ENCODE assay signal across 8 mouse cellular contexts in genomic region chr9:120027401-120028151, GRCm38 (mm10). TPM values are rescaled to one million over a fixed set of nuclear protein-coding genes. Genes with fewer than 3 reads are reported as not detected.
A peak's percentile ranks its signal among the peaks of the same experiment; 100 is the strongest.
DNase-seq lines count a peak whose midpoint lies in the region; ATAC-seq and TF ChIP-seq lines count a peak whose summit lies in the region.

No protein-coding gene starts in this region.

- no peaks in the 10 kb centered on the region for H3K27me3 ChIP-seq in ES-Bruce4 (ENCODE audit: control insufficient read depth, insufficient read depth, low read length, poor library complexity, severe bottlenecking)
- H3K27me3 ChIP-seq in forebrain, postnatal 0 days (ENCODE audit: insufficient read depth, low read length): no peaks in the 10 kb centered on the region
- peaks cover 4% of the 10 kb centered on the region; the same call in 1 of the 2 replicates for H3K27me3 ChIP-seq in hindbrain, embryonic 12.5 days
- peaks cover 2% of the 10 kb centered on the region; the same call in 1 of the 2 replicates for H3K27me3 ChIP-seq in liver, embryonic 13.5 days

- no peak for TF ChIP-seq EP300 in ES-Bruce4 (IDR thresholded peaks at IDR 0.05; ENCODE audit: insufficient read depth, low read depth, low read length)

- H3K4me3 ChIP-seq in ES-Bruce4 (ENCODE audit: low read depth, low read length): no peak overlapping the region
- H3K4me3 ChIP-seq in forebrain, postnatal 0 days (ENCODE audit: low read depth, low read length): no peak overlapping the region
- H3K4me3 ChIP-seq in hindbrain, embryonic 12.5 days: no peak overlapping the region
- no peak overlapping the region for H3K4me3 ChIP-seq in liver, embryonic 13.5 days (replicated peaks)

- peak; percentile 74 for ATAC-seq in forebrain, postnatal 0 days
- ATAC-seq in hindbrain, embryonic 12.5 days (ENCODE audit: low FRiP score): no peak
- peak; percentile 41; the same call in 1 of the 2 replicates for ATAC-seq in liver, embryonic 13.5 days (ENCODE audit: low read depth)

- no peaks in the 10 kb centered on the region for H3K4me1 ChIP-seq in ES-Bruce4 (ENCODE audit: control insufficient read depth, insufficient read depth, low read length)
- H3K4me1 ChIP-seq in forebrain, postnatal 0 days (ENCODE audit: insufficient read depth): peaks cover 3% of the 10 kb centered on the region; the same call in 1 of the 2 replicates
- H3K4me1 ChIP-seq in hindbrain, embryonic 12.5 days: 0 out of 2 replicates have a peak, but pooled peaks cover 2% of the 10 kb centered on the region
- peaks cover 9% of the 10 kb centered on the region for H3K4me1 ChIP-seq in liver, embryonic 13.5 days (replicated peaks)

- peak; percentile 80 to 92 for DNase-seq in adrenal gland, adult (ENCODE audit: inconsistent age in 2 of 2, low spot score in 1 of 2)
- no peak for DNase-seq in adrenal gland, adult 8-10 months
- DNase-seq in cerebellum, adult 18-20 months: peak; percentile 68 to 72
- peak; percentile 79 for DNase-seq in forebrain, postnatal 0 days
- peak; percentile 34 for DNase-seq in liver, embryonic 13.5 days
- peak; percentile 85 for DNase-seq in retina, embryonic 14.5 days (ENCODE audit: low spot score)

- TF ChIP-seq POLR2A in ES-Bruce4 (IDR thresholded peaks at IDR 0.05; ENCODE audit: insufficient read depth, low read length): no peak

- no peak overlapping the region for H3K4me2 ChIP-seq in forebrain, postnatal 0 days (ENCODE audit: low read depth)
- no peak overlapping the region for H3K4me2 ChIP-seq in hindbrain, embryonic 12.5 days (replicated peaks)
- H3K4me2 ChIP-seq in liver, embryonic 13.5 days: peak overlapping the region; percentile 14; the same call in 1 of the 2 replicates

- H3K9me3 ChIP-seq in ES-Bruce4 (replicated peaks; ENCODE audit: control insufficient read depth, insufficient read depth, low read length, poor library complexity, severe bottlenecking): no peaks in the 10 kb centered on the region
- H3K9me3 ChIP-seq in forebrain, postnatal 0 days (ENCODE audit: low read length): no peaks in the 10 kb centered on the region
- no peaks in the 10 kb centered on the region for H3K9me3 ChIP-seq in hindbrain, embryonic 12.5 days (replicated peaks)
- H3K9me3 ChIP-seq in liver, embryonic 13.5 days (replicated peaks): no peaks in the 10 kb centered on the region

- no peak overlapping the region for H3K27ac ChIP-seq in ES-Bruce4 (ENCODE audit: insufficient read depth, low read length)
- H3K27ac ChIP-seq in forebrain, postnatal 0 days (ENCODE audit: low read depth, low read length): no peak overlapping the region
- H3K27ac ChIP-seq in hindbrain, embryonic 12.5 days: no peak overlapping the region
- no peak overlapping the region for H3K27ac ChIP-seq in liver, embryonic 13.5 days

- no peak overlapping the region for H3K9ac ChIP-seq in ES-Bruce4 (ENCODE audit: low read depth, poor library complexity, severe bottlenecking)
- no peak overlapping the region for H3K9ac ChIP-seq in forebrain, postnatal 0 days
- H3K9ac ChIP-seq in hindbrain, embryonic 12.5 days: 0 out of 2 replicates have a peak overlapping the region, but pooled peaks have one; percentile 8
- no peak overlapping the region for H3K9ac ChIP-seq in liver, embryonic 13.5 days

- WGBS in forebrain, postnatal 0 days: 18% methylated on average over 14 of the region's 14 CpGs
- 33% methylated on average over 13 of the region's 14 CpGs for WGBS in hindbrain, embryonic 12.5 days
- WGBS in liver, embryonic 13.5 days (ENCODE audit: insufficient replicate concordance): 20% methylated on average over 14 of the region's 14 CpGs

- peak; percentile 63 for TF ChIP-seq CTCF in ES-Bruce4 (IDR thresholded peaks at IDR 0.05; ENCODE audit: low read depth, low read length)
- TF ChIP-seq CTCF in forebrain, postnatal 0 days (IDR thresholded peaks at IDR 0.05; ENCODE audit: low read depth): peak; percentile 92

- no peaks in the 10 kb centered on the region for H3K36me3 ChIP-seq in ES-Bruce4 (ENCODE audit: control insufficient read depth, insufficient read depth, low read length, poor library complexity, severe bottlenecking)
- no peaks in the 10 kb centered on the region for H3K36me3 ChIP-seq in forebrain, postnatal 0 days (ENCODE audit: insufficient read depth)
- no peaks in the 10 kb centered on the region for H3K36me3 ChIP-seq in hindbrain, embryonic 12.5 days
- no peaks in the 10 kb centered on the region for H3K36me3 ChIP-seq in liver, embryonic 13.5 days

RNA-seq across cellular contexts. Expression of gene Xirp1, which starts 4.2 kb away (rescaled TPM):
- total RNA-seq in adrenal gland, adult 8-10 months (2022): under 1 TPM; 0.06 to 0.16 (median 0.10) TPM
- not detected in 2 replicates for polyA plus RNA-seq in ES-Bruce4 (2011; ENCODE audit: insufficient read depth, insufficient read length, low read depth, missing spikeins)
- total RNA-seq in forebrain, postnatal 0 days (2014; rRNA removed): not detected in 2 replicates
- polyA plus RNA-seq in forebrain, postnatal 0 days (2015; fragmentation: Nextera tagmentation; extraction: Ambion mirVana): not detected in 2 replicates
- polyA plus RNA-seq in hindbrain, embryonic 12.5 days (2016; fragmentation: Nextera tagmentation; extraction: Ambion mirVana): 0.04 and 0.17 TPM in 2 replicates
- 0.01 and 0.14 TPM in 2 replicates for polyA plus RNA-seq in liver, embryonic 13.5 days (2015; fragmentation: Nextera tagmentation; extraction: Ambion mirVana)

RNA-seq across cellular contexts. Expression of gene Cx3cr1, which starts 42.1 kb away (rescaled TPM):
- total RNA-seq in adrenal gland, adult 8-10 months (2022): 10 to 100 TPM in 2 of 4 experiments, 1 to 10 TPM in 2; 5.7 to 18.2 (median 12.4) TPM
- not detected in 2 replicates for polyA plus RNA-seq in ES-Bruce4 (2011; ENCODE audit: insufficient read depth, insufficient read length, low read depth, missing spikeins)
- total RNA-seq in forebrain, postnatal 0 days (2014; rRNA removed): 11.2 and 14.7 TPM in 2 replicates
- polyA plus RNA-seq in forebrain, postnatal 0 days (2015; fragmentation: Nextera tagmentation; extraction: Ambion mirVana): 5.1 and 10.6 TPM in 2 replicates
- polyA plus RNA-seq in hindbrain, embryonic 12.5 days (2016; fragmentation: Nextera tagmentation; extraction: Ambion mirVana): 7.5 and 8.2 TPM in 2 replicates
- polyA plus RNA-seq in liver, embryonic 13.5 days (2015; fragmentation: Nextera tagmentation; extraction: Ambion mirVana): 3.5 and 4.3 TPM in 2 replicates

RNA-seq across cellular contexts. Expression of gene Csrnp1, which starts 43.1 kb away (rescaled TPM):
- total RNA-seq in adrenal gland, adult 8-10 months (2022): 10 to 100 TPM in 3 of 4 experiments, 1 to 10 TPM in 1; 7.7 to 69.5 (median 16.0) TPM
- 28.4 and 39.7 TPM in 2 replicates for polyA plus RNA-seq in ES-Bruce4 (2011; ENCODE audit: insufficient read depth, insufficient read length, low read depth, missing spikeins)
- 6.3 and 10.9 TPM in 2 replicates for total RNA-seq in forebrain, postnatal 0 days (2014; rRNA removed)
- 2.2 and 2.7 TPM in 2 replicates for polyA plus RNA-seq in forebrain, postnatal 0 days (2015; fragmentation: Nextera tagmentation; extraction: Ambion mirVana)
- 2.6 and 2.8 TPM in 2 replicates for polyA plus RNA-seq in hindbrain, embryonic 12.5 days (2016; fragmentation: Nextera tagmentation; extraction: Ambion mirVana)
- polyA plus RNA-seq in liver, embryonic 13.5 days (2015; fragmentation: Nextera tagmentation; extraction: Ambion mirVana): 1.2 and 1.3 TPM in 2 replicates
